8 mouse cellular contexts compared by ENCODE assay signal in genomic region chr12:75894316-75894997, GRCm38 (mm10).
DNase-seq lines count a peak whose midpoint lies in the region; ATAC-seq and TF ChIP-seq lines count a peak whose summit lies in the region.

No protein-coding gene starts in this region.

- no peak overlapping the region for H3K4me2 ChIP-seq in liver, postnatal 0 days (ENCODE audit: low read depth, low read length)

- H3K27me3 ChIP-seq in liver, postnatal 0 days (ENCODE audit: insufficient read depth, low read length): no peaks in the 10 kb centered on the region

- no peak for TF ChIP-seq EP300 in liver, postnatal 0 days (IDR thresholded peaks at IDR 0.05; ENCODE audit: low read depth)

- peaks cover 16% of the 10 kb centered on the region for H3K36me3 ChIP-seq in liver, postnatal 0 days (replicated peaks; ENCODE audit: insufficient read depth, low read length)

- peak; percentile 26 to 30 for DNase-seq in cerebellum, postnatal 10 days
- DNase-seq in cerebellum, adult 11-12 months: no peak
- no peak for DNase-seq in left cerebral cortex, adult 2 months (ENCODE audit: extremely low spot score in 1 of 2, low spot score in 2 of 2)
- no peak for DNase-seq in left cerebral cortex, postnatal 14 days (ENCODE audit: low spot score in 2 of 2)
- DNase-seq in NIH3T3 (ENCODE audit: low read depth): peak; percentile 39
- DNase-seq in liver, postnatal 0 days: no peak
- no peak for DNase-seq in ovary, adult 18-20 months (ENCODE audit: low spot score)
- DNase-seq in right cerebral cortex, postnatal 14 days: no peak

- no peaks in the 10 kb centered on the region for H3K9me3 ChIP-seq in liver, postnatal 0 days (ENCODE audit: low read length)

- 74% methylated on average over 9 of the region's 9 CpGs for WGBS in liver, postnatal 0 days (ENCODE audit: insufficient replicate concordance)

- no peak overlapping the region for H3K4me3 ChIP-seq in left cerebral cortex, adult 2 months
- no peak overlapping the region for H3K4me3 ChIP-seq in liver, postnatal 0 days (ENCODE audit: low read depth, low read length)

- no peak overlapping the region for H3K9ac ChIP-seq in liver, postnatal 0 days (replicated peaks)

- no peaks in the 10 kb centered on the region for H3K4me1 ChIP-seq in liver, postnatal 0 days (ENCODE audit: insufficient read depth)

- no peak for ATAC-seq in liver, postnatal 0 days

- no peak overlapping the region for H3K27ac ChIP-seq in left cerebral cortex, adult 2 months
- no peak overlapping the region for H3K27ac ChIP-seq in liver, postnatal 0 days (ENCODE audit: low read depth)

- intact Hi-C loops in left cerebral cortex, adult 2 months (cut with DNase I): no loop called here
- intact Hi-C loops in left cerebral cortex, postnatal 14 days (cut with DNase I): no loop called here

- peak; percentile 38 for TF ChIP-seq CTCF in left cerebral cortex, adult 2 months (IDR thresholded peaks at IDR 0.05)
- TF ChIP-seq CTCF in liver, postnatal 0 days (IDR thresholded peaks at IDR 0.05; ENCODE audit: low read depth): peak; percentile 45

Comparison
In these comparisons a context has a peak if more than half of its experiments do, and no peak if none do; other contexts are left out.
1. DNase-seq: peak in cerebellum, postnatal 10 days (2 of 2) and NIH3T3 (single experiment); none in cerebellum, adult 11-12 months (single experiment), left cerebral cortex, adult 2 months (0 of 2), left cerebral cortex, postnatal 14 days (0 of 2), liver, postnatal 0 days (single experiment), ovary, adult 18-20 months (single experiment) and right cerebral cortex, postnatal 14 days (single experiment).